Mouse (Mus musculus): ENCODE measurements around the gene Psmc3.

DNA sequence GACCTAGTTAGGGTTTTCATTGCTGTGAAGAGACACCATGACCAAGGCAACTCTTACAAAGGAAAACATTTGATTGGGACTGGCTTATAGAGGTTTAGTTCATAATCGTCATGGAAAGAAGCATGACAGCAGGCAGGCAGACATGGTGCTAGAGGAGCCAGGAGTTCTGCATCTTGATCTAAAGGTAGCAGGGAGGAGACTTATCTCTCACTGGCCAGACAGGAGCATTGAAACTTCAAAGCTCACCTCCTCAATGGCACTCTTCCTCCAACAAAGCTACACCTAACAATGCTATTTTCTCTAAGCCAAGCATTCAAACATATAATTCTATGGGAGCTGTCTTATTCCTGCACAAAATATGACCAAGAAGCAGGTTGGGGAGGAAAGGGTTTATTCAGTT is 27.3 kb upstream of the Psmc3 start:
- TF ChIP-seq CTCF (IDR thresholded peaks at IDR 0.05; ENCODE audit: extremely low read depth, insufficient read length, insufficient replicate concordance, low read depth, low read length) (no peak), POLR2A (IDR thresholded peaks at IDR 0.05; ENCODE audit: low read depth, low read length) (no peak)
